Mouse (Mus musculus) CD8-positive naive resting alpha-beta T cell, adult 2 months (primary cell): Measurements from ENCODE around the gene Rpl34.

Experiments
- DNase-seq, 2 experiments: peaks; one replicate each; pipeline ENCODE4 v3.0.0; 2022; ENCODE audit warnings: low read depth in 2 of 2, low spot score in 2 of 2

Rpl34 gene

GRCm38 (mm10) chr3:130730189-130730653, at the start of gene Rpl34:
Rpl34 (minus strand) TSS chr3:130730398.
- peak; percentile 88 to 90 for DNase-seq

- no peak for DNase-seq
Measured at GRCm38 (mm10) chr3:130768172-130768571, 38.0 kb upstream of the Rpl34 start.

- no peak for DNase-seq
Measured at GRCm38 (mm10) chr3:130764091-130764490, 33.9 kb upstream of the Rpl34 start.

GRCm38 (mm10) chr3:130760711-130761435, 30.7 kb upstream of the Rpl34 start:
- peak; percentile 67 to 77 for DNase-seq

DNA sequence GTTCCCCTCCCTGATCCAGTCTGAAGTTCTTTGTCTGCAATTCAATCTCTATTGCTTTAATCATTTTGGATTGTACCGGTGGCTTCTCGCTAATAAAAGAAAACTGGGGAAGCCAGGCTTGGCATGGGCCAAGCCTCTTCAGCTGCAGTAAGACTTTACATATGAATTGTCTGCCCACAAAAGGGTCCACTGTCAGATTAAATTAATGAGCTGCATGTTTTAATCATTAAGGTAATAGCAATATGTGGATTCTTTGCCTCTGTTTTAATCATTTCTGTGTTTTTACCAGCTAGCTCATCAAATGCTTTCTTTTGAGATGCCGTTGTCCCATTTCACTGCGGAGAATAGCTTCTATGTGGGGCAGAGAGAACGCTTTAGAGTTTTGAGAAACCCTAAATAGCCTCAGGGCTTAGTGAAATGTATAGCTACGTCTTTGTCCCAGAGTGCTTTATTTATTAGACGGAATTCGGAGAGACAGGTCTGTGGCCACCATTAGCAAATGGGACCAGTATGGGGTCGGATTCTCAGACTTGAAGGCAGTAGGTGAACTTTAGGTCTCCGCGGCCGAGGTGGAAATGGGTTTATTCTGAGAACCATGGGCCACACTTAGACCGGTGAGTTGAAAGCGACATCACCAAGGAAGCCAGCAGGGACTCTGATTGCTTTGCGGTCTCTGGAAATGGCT, 28.1 kb upstream of the Rpl34 start:
- no peak for DNase-seq

- DNase-seq = no peak
Measured at GRCm38 (mm10) chr3:130757117-130757852, 27.1 kb upstream of the Rpl34 start.

- no peak for DNase-seq
Measured at GRCm38 (mm10) chr3:130749206-130749605, 19.0 kb upstream of the Rpl34 start.

- DNase-seq = no peak
Measured at GRCm38 (mm10) chr3:130746673-130747619, 16.7 kb upstream of the Rpl34 start.

GRCm38 (mm10) chr3:130737652-130738361, 7.6 kb upstream of the Rpl34 start:
- no peak for DNase-seq

GRCm38 (mm10) chr3:130736758-130737157, 6.6 kb upstream of the Rpl34 start:
- no peak for DNase-seq

- DNase-seq = peak; percentile 28 to 54
Measured at GRCm38 (mm10) chr3:130729472-130730188, 568 bp downstream of the Rpl34 start.

DNA sequence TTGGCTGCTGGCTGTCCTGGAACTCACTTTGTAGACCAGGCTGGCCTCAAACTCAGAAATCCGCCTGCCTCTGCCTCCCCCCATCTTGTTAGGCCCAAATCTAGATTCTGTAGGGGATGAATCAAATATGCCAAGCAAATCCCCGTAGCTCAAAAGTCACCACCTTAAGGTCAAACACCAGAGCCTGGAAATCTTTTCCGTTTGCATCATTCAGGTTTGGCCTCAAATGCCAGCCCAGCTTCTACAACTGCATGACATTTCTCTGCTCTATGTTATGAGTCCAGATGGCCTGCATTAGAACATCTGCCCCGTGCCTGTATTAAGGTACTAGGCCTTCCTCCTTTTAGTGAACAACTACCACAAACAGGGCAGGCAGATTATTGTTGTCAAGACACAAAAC, 2.5 kb downstream of the Rpl34 start:
- DNase-seq = no peak

DNA sequence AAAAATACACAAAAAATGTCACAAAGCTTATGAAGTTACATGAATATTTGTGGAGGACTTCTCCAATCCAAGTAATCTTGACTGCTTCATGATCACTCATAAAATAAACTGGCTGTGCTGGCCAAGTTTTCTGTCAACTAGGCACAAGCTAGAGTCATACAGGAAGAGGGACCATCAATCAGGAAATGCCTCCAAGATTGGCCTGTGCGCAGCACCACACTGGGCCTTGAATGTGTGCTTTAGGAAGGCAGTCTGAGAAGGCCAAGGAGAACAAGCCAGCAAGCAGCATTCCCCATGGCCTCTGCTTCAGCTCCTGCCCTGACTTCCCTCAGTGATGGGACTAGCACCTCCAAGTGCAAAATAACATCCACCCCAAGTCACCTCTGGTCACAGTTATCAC, 3.2 kb downstream of the Rpl34 start:
- DNase-seq = no peak

- DNase-seq = no peak
Measured at GRCm38 (mm10) chr3:130725718-130726117, 4.5 kb downstream of the Rpl34 start.

- DNase-seq = no peak
Measured at GRCm38 (mm10) chr3:130722733-130723478, 7.3 kb downstream of the Rpl34 start.

DNA sequence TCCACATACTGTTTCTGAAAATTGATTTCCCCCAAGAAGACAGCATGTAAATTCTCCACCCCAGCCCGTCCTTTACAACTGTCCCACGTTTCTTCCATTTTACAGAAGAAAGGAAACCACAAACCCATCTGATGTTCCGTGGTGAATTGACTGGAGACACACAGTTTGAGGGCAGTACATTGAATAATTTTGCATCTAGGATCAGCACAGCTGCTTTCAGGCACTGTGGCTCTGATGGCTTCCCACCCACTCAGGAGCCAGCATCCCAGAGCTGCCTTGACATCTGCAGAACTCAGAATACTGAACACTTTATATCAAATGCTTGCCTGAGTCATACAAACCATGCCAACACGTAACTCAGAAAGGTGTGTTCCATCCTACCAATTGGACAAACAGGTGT, 10.0 kb downstream of the Rpl34 start:
- no peak for DNase-seq

GRCm38 (mm10) chr3:130718871-130719270, 11.3 kb downstream of the Rpl34 start:
- no peak for DNase-seq

- DNase-seq = no peak
Measured at GRCm38 (mm10) chr3:130716555-130716954, 13.6 kb downstream of the Rpl34 start.
